Comparison of ENCODE assay signal across 20 mouse cellular contexts in the genomic region with DNA sequence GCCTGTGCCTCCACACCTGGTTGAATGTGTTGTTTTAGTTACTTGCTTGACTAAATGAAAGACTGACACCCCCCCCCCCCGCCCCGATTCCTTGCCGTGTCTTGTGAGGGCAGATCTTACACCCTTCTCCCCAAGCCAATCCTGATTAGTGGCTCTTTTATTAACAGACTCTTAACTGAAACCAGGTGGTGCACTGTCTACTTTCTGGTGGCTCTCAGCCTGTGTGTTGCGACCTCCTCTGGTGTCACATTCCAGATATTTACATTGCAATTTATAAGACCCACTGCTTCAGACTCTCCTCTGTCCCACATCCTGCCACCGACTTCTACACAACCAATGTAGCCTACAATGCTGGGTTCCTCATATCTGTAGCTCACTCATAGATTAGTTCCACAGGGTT. TPM values are rescaled to one million over a fixed set of nuclear protein-coding genes. Genes with fewer than 3 reads are reported as not detected.
DNase-seq lines count a peak whose midpoint lies in the region; ATAC-seq lines count a peak whose summit lies in the region.
"Had no signal": no experiment of that assay in that cellular context is flagged by ENCODE, and none has a peak within 500 bp of the region (broad histone marks: within the 10 kb centered on the region; RNA-seq: fewer than 3 reads in every experiment).

No protein-coding gene starts in this region.

- H3K27ac ChIP-seq in embryonic facial prominence, embryonic 15.5 days (replicated peaks) = peak overlapping the region; percentile 30
- H3K27ac ChIP-seq in limb, embryonic 13.5 days = peak overlapping the region; percentile 40; the same call in 1 of the 2 replicates
- no peak overlapping the region for H3K27ac ChIP-seq in hindbrain, embryonic 16.5 days (ENCODE audit: low read depth, low read length)
- H3K27ac ChIP-seq: heart, embryonic 13.5 days; left cerebral cortex, adult 2 months; liver, embryonic 13.5 days had no signal

- H3K4me3 ChIP-seq in embryonic facial prominence, embryonic 15.5 days (replicated peaks) = no peak overlapping the region
- no peak overlapping the region for H3K4me3 ChIP-seq in limb, embryonic 13.5 days
- no peak overlapping the region for H3K4me3 ChIP-seq in hindbrain, embryonic 16.5 days (ENCODE audit: low read length)
- H3K4me3 ChIP-seq: heart, embryonic 13.5 days; left cerebral cortex, adult 2 months; liver, embryonic 13.5 days had no signal

- no peak overlapping the region for H3K9ac ChIP-seq in embryonic facial prominence, embryonic 15.5 days
- no peak overlapping the region for H3K9ac ChIP-seq in limb, embryonic 13.5 days
- no peak overlapping the region for H3K9ac ChIP-seq in hindbrain, embryonic 16.5 days (ENCODE audit: low read depth, low read length)
- H3K9ac ChIP-seq: forebrain, postnatal 0 days; heart, embryonic 13.5 days; liver, embryonic 13.5 days had no signal

- no peaks in the 10 kb centered on the region for H3K27me3 ChIP-seq in embryonic facial prominence, embryonic 15.5 days
- H3K27me3 ChIP-seq in limb, embryonic 13.5 days = no peaks in the 10 kb centered on the region
- no peaks in the 10 kb centered on the region for H3K27me3 ChIP-seq in hindbrain, embryonic 16.5 days (replicated peaks; ENCODE audit: control insufficient read depth, insufficient read depth, low read length)
- H3K27me3 ChIP-seq: heart, embryonic 13.5 days; liver, embryonic 13.5 days had no signal

- H3K9me3 ChIP-seq in embryonic facial prominence, embryonic 15.5 days (replicated peaks) = no peaks in the 10 kb centered on the region
- no peaks in the 10 kb centered on the region for H3K9me3 ChIP-seq in limb, embryonic 13.5 days
- no peaks in the 10 kb centered on the region for H3K9me3 ChIP-seq in hindbrain, embryonic 16.5 days (ENCODE audit: control insufficient read depth, low read length)
- H3K9me3 ChIP-seq: heart, embryonic 13.5 days; liver, embryonic 13.5 days had no signal

- peaks cover 37% of the 10 kb centered on the region for H3K4me1 ChIP-seq in embryonic facial prominence, embryonic 15.5 days
- H3K4me1 ChIP-seq in limb, embryonic 13.5 days = peaks cover 47% of the 10 kb centered on the region
- no peaks in the 10 kb centered on the region for H3K4me1 ChIP-seq in hindbrain, embryonic 16.5 days (ENCODE audit: control insufficient read depth, insufficient read depth, low read depth, low read length)
- H3K4me1 ChIP-seq: liver, embryonic 13.5 days had no signal

- H3K36me3 ChIP-seq in embryonic facial prominence, embryonic 15.5 days = 0 out of 2 replicates have a peak, but pooled peaks cover 5% of the 10 kb centered on the region
- H3K36me3 ChIP-seq in limb, embryonic 13.5 days = peaks cover 12% of the 10 kb centered on the region
- H3K36me3 ChIP-seq in hindbrain, embryonic 16.5 days (ENCODE audit: control insufficient read depth, insufficient read depth, low read length) = no peaks in the 10 kb centered on the region; the same call in 1 of the 2 replicates

- no peak for ATAC-seq in embryonic facial prominence, embryonic 15.5 days (ENCODE audit: insufficient number of reproducible peaks, low FRiP score, low TSS enrichment, low read depth)
- peak; percentile 29; the same call in 1 of the 2 replicates for ATAC-seq in limb, embryonic 13.5 days (ENCODE audit: low FRiP score, low read depth)
- no peak for ATAC-seq in hindbrain, embryonic 16.5 days
- ATAC-seq: forebrain, postnatal 0 days had no signal

- WGBS in embryonic facial prominence, embryonic 15.5 days = 22% methylated on average over 5 of the region's 5 CpGs
- 4% methylated on average over 5 of the region's 5 CpGs for WGBS in limb, embryonic 13.5 days
- WGBS in hindbrain, embryonic 16.5 days = 84% methylated on average over 5 of the region's 5 CpGs

- DNase-seq in embryo, embryonic 10.5 days (ENCODE audit: low spot score) = peak; percentile 50
- peak; percentile 16 for DNase-seq in embryo, embryonic 11.5 days (ENCODE audit: low read depth, low spot score)
- DNase-seq in adrenal gland, postnatal 25 days = no peak
- DNase-seq in urinary bladder, adult 18-20 months (ENCODE audit: low spot score in 2 of 2) = no peak
- DNase-seq: adrenal gland, adult 2 months; cerebellum, adult 11-12 months; cerebellum, postnatal 14 days; forebrain, postnatal 0 days; heart, adult 11 months; heart, postnatal 14 days; kidney, adult 2 months; kidney, postnatal 10 days; liver, embryonic 13.5 days; thymus, postnatal 25 days had no signal

- H3K4me2 ChIP-seq in embryonic facial prominence, embryonic 15.5 days (replicated peaks) = no peak overlapping the region
- H3K4me2 ChIP-seq in limb, embryonic 13.5 days (replicated peaks) = no peak overlapping the region
- H3K4me2 ChIP-seq in hindbrain, embryonic 16.5 days (ENCODE audit: low read length) = no peak overlapping the region
- H3K4me2 ChIP-seq: heart, embryonic 13.5 days; liver, embryonic 13.5 days; midbrain, embryonic 11.5 days had no signal

RNA-seq across cellular contexts. Expression of a gene that starts 27.7 kb away (rescaled TPM):
- polyA plus RNA-seq in embryonic facial prominence, embryonic 15.5 days (2015; fragmentation: Nextera tagmentation; extraction: Ambion mirVana) = 141 and 143 TPM in 2 replicates
- 154 and 156 TPM in 2 replicates for polyA plus RNA-seq in limb, embryonic 13.5 days (2015; fragmentation: Nextera tagmentation; extraction: Ambion mirVana)
- polyA plus RNA-seq in hindbrain, embryonic 16.5 days (2015; fragmentation: Nextera tagmentation; extraction: Ambion mirVana) = 60.2 and 62.0 TPM in 2 replicates
- 47.0 and 56.4 TPM in 2 replicates for total RNA-seq in adrenal gland, postnatal 25 days (2021)

RNA-seq across cellular contexts. Expression of a gene that starts 40.2 kb away (rescaled TPM):
- 51.9 and 54.7 TPM in 2 replicates for polyA plus RNA-seq in embryonic facial prominence, embryonic 15.5 days (2015; fragmentation: Nextera tagmentation; extraction: Ambion mirVana)
- 68.9 and 74.8 TPM in 2 replicates for polyA plus RNA-seq in limb, embryonic 13.5 days (2015; fragmentation: Nextera tagmentation; extraction: Ambion mirVana)
- 46.7 and 48.6 TPM in 2 replicates for polyA plus RNA-seq in hindbrain, embryonic 16.5 days (2015; fragmentation: Nextera tagmentation; extraction: Ambion mirVana)
- total RNA-seq in adrenal gland, postnatal 25 days (2021) = 14.3 and 19.9 TPM in 2 replicates

Comparison
In these comparisons a context has a peak if more than half of its experiments do, and no peak if none do; other contexts are left out.
1. DNase-seq: peak in embryo, embryonic 10.5 days (single experiment) and embryo, embryonic 11.5 days (single experiment); none in adrenal gland, postnatal 25 days (single experiment) and urinary bladder, adult 18-20 months (0 of 2).